Mouse (Mus musculus) C2C12 (cell line): ENCODE measurements at regions not wholly inside any gene's neighbourhood (a gene's known extent, or its start where the extent isn't known, plus 50 kb on each side); places are given as distances from the start of the nearest gene placed in this dataset.

Source experiments
- H3K27me3 ChIP-seq: one replicate; pipeline ENCODE4 v1.6.1; 2011; ENCODE audit not compliant: control insufficient read depth, insufficient read depth, insufficient read length
- H3K36me3 ChIP-seq: one replicate; pipeline ENCODE4 v1.6.1; 2011; ENCODE audit not compliant: control insufficient read depth, insufficient read depth
- H3K4me3 ChIP-seq: one replicate; pipeline ENCODE4 v1.5.1; 2011; ENCODE audit warnings: mild to moderate bottlenecking, control low read depth; ENCODE audit not compliant: poor library complexity, insufficient read depth, severe bottlenecking
- H3K79me2 ChIP-seq: one replicate; pipeline ENCODE4 v1.6.1; 2011; ENCODE audit not compliant: control insufficient read depth, insufficient read depth
- H3K79me3 ChIP-seq: one replicate; pipeline ENCODE4 v1.6.1; 2011; ENCODE audit warnings: low read depth, control low read depth
- H3ac ChIP-seq: one replicate; pipeline ENCODE3; 2011; ENCODE audit warnings: low read depth; ENCODE audit not compliant: control insufficient read depth, insufficient read length
- CEBPB ChIP-seq: IDR thresholded peaks from one replicate; pipeline ENCODE4 v1.6.1; 2011; ENCODE audit warnings: low read depth, mild to moderate bottlenecking, control low read depth, moderate library complexity
- CTCF ChIP-seq: IDR thresholded peaks from one replicate; pipeline ENCODE4 v1.5.1; 2011; ENCODE audit not compliant: control insufficient read depth, insufficient read depth, insufficient read length
- FOSL1 ChIP-seq: IDR thresholded peaks from one replicate; pipeline ENCODE4 v1.8.0; 2011; ENCODE audit warnings: mild to moderate bottlenecking, low read length; ENCODE audit not compliant: poor library complexity, insufficient read depth, severe bottlenecking
- MAX ChIP-seq: IDR thresholded peaks from one replicate; pipeline ENCODE4 v1.6.1; 2011; ENCODE audit warnings: mild to moderate bottlenecking, control low read depth
- MYOD1 ChIP-seq: IDR thresholded peaks from one replicate; pipeline ENCODE4 v1.6.1; 2011; ENCODE audit warnings: low read depth; ENCODE audit not compliant: control insufficient read depth, insufficient read length
- MYOG ChIP-seq: IDR thresholded peaks from one replicate; pipeline ENCODE4 v1.6.1; 2011; ENCODE audit not compliant: control insufficient read depth, insufficient read length; ENCODE audit errors: extremely low read depth
- USF1 ChIP-seq: IDR thresholded peaks from one replicate; pipeline ENCODE4 v1.6.1; 2011; ENCODE audit warnings: low read depth, mild to moderate bottlenecking, control low read depth, moderate library complexity

- TF ChIP-seq MYOD1 (no peak), CEBPB (no peak), CTCF (no peak), MYOG (no peak), MAX (no peak), FOSL1 (no peak), USF1 (no peak)
- H3ac ChIP-seq = no peak overlapping the region
- no peaks in the 10 kb centered on the region for H3K36me3 ChIP-seq
- H3K27me3 ChIP-seq = no peaks in the 10 kb centered on the region
- H3K79me2 ChIP-seq = no peaks in the 10 kb centered on the region
- H3K79me3 ChIP-seq = no peaks in the 10 kb centered on the region
- no peak overlapping the region for H3K4me3 ChIP-seq
Observed at GRCm38 (mm10) chr15:31141750-31142149, 82.4 kb upstream of the Dap start.

- Histone ChIP-seq H3K36me3 (no peaks in the 10 kb centered on the region), H3K4me3 (no peak overlapping the region), H3K79me2 (no peaks in the 10 kb centered on the region), H3ac (no peak overlapping the region), H3K27me3 (no peaks in the 10 kb centered on the region), H3K79me3 (no peaks in the 10 kb centered on the region)
- TF ChIP-seq CTCF (no peak), MYOD1 (no peak), MAX (no peak), USF1 (no peak), FOSL1 (no peak), MYOG (no peak), CEBPB (no peak)
Observed at GRCm38 (mm10) chr15:31148251-31149145, 75.6 kb upstream of the Dap start.

GRCm38 (mm10) chr15:31149855-31150254 is 74.3 kb upstream of the Dap start:
- no peaks in the 10 kb centered on the region for H3K79me3 ChIP-seq
- H3K4me3 ChIP-seq = no peak overlapping the region
- no peaks in the 10 kb centered on the region for H3K79me2 ChIP-seq
- TF ChIP-seq MAX (no peak), CTCF (no peak), MYOD1 (no peak), FOSL1 (no peak), USF1 (no peak), MYOG (no peak), CEBPB (no peak)
- H3K36me3 ChIP-seq = no peaks in the 10 kb centered on the region
- no peaks in the 10 kb centered on the region for H3K27me3 ChIP-seq
- H3ac ChIP-seq = no peak overlapping the region

GRCm38 (mm10) chr15:31150546-31151471 is 73.3 kb upstream of the Dap start:
- no peaks in the 10 kb centered on the region for H3K27me3 ChIP-seq
- no peaks in the 10 kb centered on the region for H3K79me2 ChIP-seq
- no peak overlapping the region for H3ac ChIP-seq
- H3K79me3 ChIP-seq = no peaks in the 10 kb centered on the region
- H3K36me3 ChIP-seq = no peaks in the 10 kb centered on the region
- no peak overlapping the region for H3K4me3 ChIP-seq
- TF ChIP-seq CEBPB (no peak), CTCF (peak; percentile 71)

GRCm38 (mm10) chr15:31155141-31155540 is 69.0 kb upstream of the Dap start:
- H3ac ChIP-seq = no peak overlapping the region
- TF ChIP-seq MYOD1 (no peak), USF1 (no peak), MAX (no peak), CTCF (no peak), FOSL1 (no peak), CEBPB (no peak), MYOG (no peak)
- H3K36me3 ChIP-seq = no peaks in the 10 kb centered on the region
- H3K79me3 ChIP-seq = no peaks in the 10 kb centered on the region
- H3K27me3 ChIP-seq = no peaks in the 10 kb centered on the region
- no peak overlapping the region for H3K4me3 ChIP-seq
- H3K79me2 ChIP-seq = no peaks in the 10 kb centered on the region
